Mouse (Mus musculus): ENCODE measurements at regions not wholly inside any gene's neighbourhood (a gene's known extent, or its start where the extent isn't known, plus 50 kb on each side); places are given as distances from the start of the nearest gene placed in this dataset.

GRCm38 (mm10) chr15:56604266-56604665, 873.2 kb downstream of the Slc22a22 start:
- DNase-seq (ENCODE audit: low read depth, low spot score), result no peak

- no peak for DNase-seq (ENCODE audit: low read depth, low spot score)
Observed at GRCm38 (mm10) chr15:56592656-56593055, 884.8 kb downstream of the Slc22a22 start.

GRCm38 (mm10) chr15:56580745-56581515, 896.5 kb downstream of the Slc22a22 start:
- DNase-seq (ENCODE audit: low read depth, low spot score), result no peak

GRCm38 (mm10) chr15:56563192-56563591, 914.2 kb downstream of the Slc22a22 start:
- DNase-seq (ENCODE audit: low read depth, low spot score), result no peak

GRCm38 (mm10) chr15:56562785-56563184, 914.6 kb downstream of the Slc22a22 start:
- no peak for DNase-seq (ENCODE audit: low read depth, low spot score)

- no peak for DNase-seq (ENCODE audit: low read depth, low spot score)
Observed at GRCm38 (mm10) chr15:56562143-56562542, 915.3 kb downstream of the Slc22a22 start.

GRCm38 (mm10) chr15:56554386-56554785, 923.0 kb downstream of the Slc22a22 start:
- DNase-seq (ENCODE audit: low read depth, low spot score), result no peak

GRCm38 (mm10) chr15:56553851-56554250, 923.6 kb downstream of the Slc22a22 start:
- no peak for DNase-seq (ENCODE audit: low read depth, low spot score)

- DNase-seq (ENCODE audit: low read depth, low spot score), result no peak
Observed at GRCm38 (mm10) chr15:56531529-56531928, 945.9 kb downstream of the Slc22a22 start.

GRCm38 (mm10) chr15:56518379-56518778, 959.0 kb downstream of the Slc22a22 start:
- DNase-seq (ENCODE audit: low read depth, low spot score), result no peak

GRCm38 (mm10) chr15:56516095-56516494, 961.3 kb downstream of the Slc22a22 start:
- DNase-seq (ENCODE audit: low read depth, low spot score), result no peak

GRCm38 (mm10) chr15:56498774-56499173, 978.7 kb downstream of the Slc22a22 start:
- DNase-seq (ENCODE audit: low read depth, low spot score), result no peak

GRCm38 (mm10) chr15:56497757-56498156, 979.7 kb downstream of the Slc22a22 start:
- DNase-seq (ENCODE audit: low read depth, low spot score), result no peak

- DNase-seq (ENCODE audit: low read depth, low spot score), result no peak
Observed at GRCm38 (mm10) chr15:56496355-56496754, 981.1 kb downstream of the Slc22a22 start.

GRCm38 (mm10) chr15:56485931-56486330, 991.5 kb downstream of the Slc22a22 start:
- DNase-seq (ENCODE audit: low read depth, low spot score), result no peak

GRCm38 (mm10) chr15:56484693-56485092, 992.7 kb downstream of the Slc22a22 start:
- no peak for DNase-seq (ENCODE audit: low read depth, low spot score)

- no peak for DNase-seq (ENCODE audit: low read depth, low spot score)
Observed at GRCm38 (mm10) chr15:56479682-56480081, 997.7 kb downstream of the Slc22a22 start.

- DNase-seq (ENCODE audit: low read depth, low spot score), result no peak
Observed at GRCm38 (mm10) chr15:56479015-56479414, 998.4 kb downstream of the Slc22a22 start.

GRCm38 (mm10) chr15:56473679-56474078, 1003.7 kb downstream of the Slc22a22 start:
- no peak for DNase-seq (ENCODE audit: low read depth, low spot score)

GRCm38 (mm10) chr15:56451881-56452280, 1025.5 kb downstream of the Slc22a22 start:
- no peak for DNase-seq (ENCODE audit: low read depth, low spot score)

- no peak for DNase-seq (ENCODE audit: low read depth, low spot score)
Observed at GRCm38 (mm10) chr15:56448015-56448645, 1029.3 kb downstream of the Slc22a22 start.

- DNase-seq (ENCODE audit: low read depth, low spot score), result no peak
Observed at GRCm38 (mm10) chr15:56440171-56440570, 1037.3 kb downstream of the Slc22a22 start.

- DNase-seq (ENCODE audit: low read depth, low spot score), result no peak
Observed at GRCm38 (mm10) chr15:56438370-56438769, 1039.1 kb downstream of the Slc22a22 start.

Measured in CD4-positive helper T cell, adult 2 months (primary cell).